Mouse (Mus musculus): ENCODE data around the gene Tdrd3.

Gene Tdrd3

GRCm38 (mm10) chr14:87415808-87416721 is at the start of gene Tdrd3:
Gene Tdrd3 (plus strand): TSS chr14:87416639.
- DNase-seq: peak; percentile 95

DNA sequence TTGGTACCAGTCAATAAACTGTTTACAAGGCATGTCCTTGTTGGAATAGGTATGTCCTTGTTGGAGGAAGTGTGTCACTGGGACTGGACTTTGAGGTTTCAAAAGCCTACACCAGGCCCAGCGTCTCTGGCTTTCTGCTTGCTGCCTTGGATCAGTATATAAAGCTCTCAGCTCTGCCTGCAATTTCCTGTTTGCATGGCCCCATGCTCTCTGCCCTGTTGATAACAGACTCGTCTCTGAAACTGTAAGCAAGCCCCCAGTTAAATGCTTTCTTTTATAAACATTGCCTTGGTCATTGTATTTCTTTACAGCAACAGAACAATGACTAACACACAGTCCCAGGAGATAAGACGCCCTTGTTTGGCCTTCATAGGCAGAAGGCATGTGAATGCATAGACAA is 49.3 kb upstream of the Tdrd3 start:
- no peak for DNase-seq

GRCm38 (mm10) chr14:87383041-87383440 is 33.4 kb upstream of the Tdrd3 start:
- DNase-seq: no peak

- no peak for DNase-seq
Measured at GRCm38 (mm10) chr14:87384288-87385268, 31.9 kb upstream of the Tdrd3 start.

GRCm38 (mm10) chr14:87393096-87393495 is 23.3 kb upstream of the Tdrd3 start:
- no peak for DNase-seq

GRCm38 (mm10) chr14:87396643-87397042 is 19.8 kb upstream of the Tdrd3 start:
- peak; percentile 40 for DNase-seq

- no peak for DNase-seq
Measured at GRCm38 (mm10) chr14:87415486-87415807, 992 bp upstream of the Tdrd3 start.

DNA sequence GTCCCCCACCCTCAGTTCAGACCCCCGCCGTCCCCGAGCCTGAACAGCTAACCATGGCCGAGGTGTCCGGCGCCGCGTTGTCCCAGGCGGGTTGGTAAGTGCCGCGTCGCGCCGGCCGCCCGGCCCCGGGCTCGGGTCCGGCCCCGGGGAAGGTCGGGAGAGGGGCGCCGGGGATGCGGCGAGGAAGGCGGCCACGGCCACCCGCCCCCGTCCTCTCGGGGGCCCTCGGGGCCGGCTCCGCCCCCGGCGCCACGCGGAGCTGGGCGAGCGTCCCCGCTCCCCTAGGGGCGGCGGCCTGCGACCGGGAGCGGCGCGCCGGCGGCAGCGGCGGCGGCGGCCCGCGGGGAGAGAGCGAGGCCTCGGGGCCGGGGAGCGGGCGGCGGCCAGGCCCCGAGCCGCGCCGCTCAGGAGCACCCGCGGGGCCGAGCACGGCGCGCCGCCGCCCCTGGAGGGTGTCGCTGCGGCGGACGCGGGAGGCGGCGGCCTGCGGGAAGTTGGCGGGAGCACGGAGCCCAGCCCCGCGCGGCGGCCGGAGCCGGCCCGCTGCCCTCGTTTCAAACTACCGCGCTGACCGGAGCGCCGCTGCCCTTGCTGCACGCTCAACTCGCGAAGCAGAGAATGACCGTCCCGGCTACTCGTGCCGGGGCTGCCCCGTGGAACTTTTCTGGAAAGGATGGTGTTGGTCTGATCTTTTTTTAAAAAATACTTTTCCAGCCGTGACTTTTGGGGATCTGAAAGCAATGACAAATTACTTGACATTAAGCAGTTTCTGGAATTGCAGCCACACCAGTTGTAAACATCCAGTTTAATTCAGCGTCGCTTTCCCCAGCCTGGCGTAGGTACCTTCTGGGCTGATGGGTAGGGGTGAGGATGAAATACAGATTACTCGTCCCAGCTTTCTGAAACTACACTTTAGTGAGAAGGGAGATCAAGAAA is 584 bp downstream of the Tdrd3 start:
- no peak for DNase-seq

GRCm38 (mm10) chr14:87417691-87418070 is 1.2 kb downstream of the Tdrd3 start:
- DNase-seq: no peak

DNA sequence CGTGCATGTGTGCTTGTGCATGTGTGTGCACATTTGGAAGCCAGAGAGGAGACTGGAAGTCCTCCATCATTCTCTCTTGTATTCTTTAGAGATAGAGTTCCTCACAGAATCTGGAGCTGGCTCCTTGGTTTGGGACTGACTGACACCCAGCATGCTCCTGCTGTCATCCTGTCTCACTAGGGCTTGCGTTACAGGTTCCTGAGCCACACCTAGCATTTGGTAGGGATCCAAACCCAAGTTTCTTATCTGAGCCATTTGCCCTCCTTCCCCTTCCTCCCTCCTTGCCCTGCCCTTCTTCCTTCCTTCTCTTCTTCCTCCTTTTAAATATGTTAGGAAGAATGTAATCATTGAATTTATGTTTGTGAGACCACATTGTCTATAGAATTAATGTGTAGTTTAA is 3.3 kb downstream of the Tdrd3 start:
- DNase-seq: no peak

DNA sequence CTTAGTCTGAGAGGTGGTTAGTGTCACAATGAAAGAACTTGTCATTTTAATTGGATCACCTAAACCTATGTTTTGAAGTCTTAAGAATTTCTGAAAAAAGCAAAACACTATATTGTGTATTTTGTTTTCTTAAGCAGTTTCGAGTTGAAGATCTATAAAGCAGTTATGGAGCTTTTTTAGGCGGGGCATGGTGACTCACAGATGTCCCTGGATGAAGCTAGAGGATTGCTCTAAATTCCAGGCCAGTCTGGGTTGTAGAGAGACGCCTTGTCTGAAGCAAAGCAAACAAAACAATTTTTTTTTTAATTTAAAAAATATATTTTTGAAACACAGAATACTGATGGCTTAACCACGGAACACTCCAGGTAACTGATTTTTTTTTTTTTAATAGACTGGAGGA is 4.1 kb downstream of the Tdrd3 start:
- DNase-seq: no peak

GRCm38 (mm10) chr14:87422432-87422831 is 6.0 kb downstream of the Tdrd3 start:
- DNase-seq: no peak

- no peak for DNase-seq
Measured at GRCm38 (mm10) chr14:87426297-87426922, 10.0 kb downstream of the Tdrd3 start.

DNA sequence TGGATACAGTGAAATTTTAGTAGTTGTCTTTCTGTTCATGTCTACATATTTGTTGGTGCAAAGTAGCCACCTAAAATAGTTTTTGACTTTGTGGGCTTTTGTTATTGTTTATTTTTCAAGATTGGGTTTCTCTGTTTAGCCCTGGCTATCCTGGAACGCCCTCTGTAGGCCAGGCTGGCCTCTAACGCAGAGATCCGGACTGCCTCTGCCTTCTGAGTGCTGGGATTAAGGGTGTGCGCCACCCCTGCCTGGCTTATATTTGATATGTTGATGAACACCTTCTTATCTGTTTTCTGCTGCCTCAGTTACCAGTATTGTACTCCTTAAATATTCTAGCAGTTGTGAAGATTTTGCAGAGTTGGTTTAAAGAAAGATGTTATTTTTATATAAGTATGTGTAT is 10.6 kb downstream of the Tdrd3 start:
- no peak for DNase-seq

- DNase-seq: no peak
Measured at GRCm38 (mm10) chr14:87427659-87428289, 11.3 kb downstream of the Tdrd3 start.

GRCm38 (mm10) chr14:87433390-87433915 is 17.0 kb downstream of the Tdrd3 start:
- DNase-seq: no peak

DNA sequence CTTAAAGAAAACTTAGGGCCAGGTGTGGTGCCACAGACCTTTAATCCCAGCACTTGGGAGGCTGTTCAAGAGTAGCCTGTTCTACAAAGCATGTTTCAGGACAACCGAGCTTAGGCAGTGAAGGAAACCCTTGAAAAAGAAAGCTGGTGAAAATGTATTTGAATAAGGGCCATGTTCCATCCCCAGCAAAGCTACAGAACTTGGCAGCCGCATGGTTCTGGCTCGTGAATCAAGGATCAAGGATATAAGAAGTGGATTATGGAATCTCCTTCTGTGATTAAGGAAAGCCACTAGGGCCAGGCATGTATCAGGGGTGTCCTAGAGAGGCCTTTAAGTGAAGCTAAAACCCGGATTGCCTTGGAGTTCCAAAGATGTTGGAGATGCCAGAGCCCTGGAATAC is 18.9 kb downstream of the Tdrd3 start:
- DNase-seq: no peak

DNA sequence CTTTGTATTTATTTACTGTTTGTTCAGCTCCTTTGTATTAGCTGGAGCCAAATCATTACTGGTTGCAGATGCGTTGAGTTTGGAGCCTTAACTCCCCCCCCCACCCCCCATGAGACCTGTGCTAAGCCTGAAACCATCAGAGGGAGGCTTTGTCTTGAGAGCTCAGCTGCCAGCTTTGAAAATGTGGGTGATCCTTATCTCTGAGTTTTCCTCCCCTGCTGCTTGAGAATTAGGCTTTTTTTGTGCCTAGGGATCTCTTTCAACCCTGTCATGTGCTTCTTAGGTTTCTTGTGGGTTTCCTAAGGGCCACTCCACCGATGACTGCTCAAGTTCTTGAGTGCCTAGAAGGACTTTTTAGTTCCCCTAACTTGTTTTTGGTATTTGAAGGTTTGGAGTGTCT is 23.3 kb downstream of the Tdrd3 start:
- DNase-seq: peak; percentile 40

DNA sequence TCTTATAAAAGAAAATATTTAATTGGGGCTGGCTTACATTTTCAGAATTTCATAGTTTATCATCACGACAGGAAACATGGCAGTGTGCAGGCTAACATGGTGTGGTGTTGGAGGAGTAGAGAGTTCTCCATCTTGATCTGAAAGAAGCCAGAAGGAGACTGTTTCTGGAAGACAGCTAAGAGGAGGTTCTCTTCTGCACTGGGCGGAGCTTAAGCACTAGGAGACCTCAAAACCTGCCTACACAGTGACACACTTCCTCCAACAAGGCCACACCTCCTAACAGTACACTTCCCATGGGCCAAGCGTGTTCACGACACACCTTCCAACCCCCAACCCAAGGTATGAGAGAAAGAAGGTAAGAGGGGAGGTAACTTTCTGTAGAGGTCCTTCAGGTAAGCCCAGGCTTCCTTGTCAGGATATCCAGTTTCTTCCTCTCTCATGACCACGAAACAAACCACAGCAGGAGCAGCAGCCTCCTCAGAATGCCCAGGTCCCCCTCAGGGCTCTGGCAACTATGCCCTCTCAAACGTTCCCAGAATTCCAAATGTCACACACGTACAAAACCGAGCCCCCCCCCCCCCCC is 30.0 kb downstream of the Tdrd3 start:
- no peak for DNase-seq

DNA sequence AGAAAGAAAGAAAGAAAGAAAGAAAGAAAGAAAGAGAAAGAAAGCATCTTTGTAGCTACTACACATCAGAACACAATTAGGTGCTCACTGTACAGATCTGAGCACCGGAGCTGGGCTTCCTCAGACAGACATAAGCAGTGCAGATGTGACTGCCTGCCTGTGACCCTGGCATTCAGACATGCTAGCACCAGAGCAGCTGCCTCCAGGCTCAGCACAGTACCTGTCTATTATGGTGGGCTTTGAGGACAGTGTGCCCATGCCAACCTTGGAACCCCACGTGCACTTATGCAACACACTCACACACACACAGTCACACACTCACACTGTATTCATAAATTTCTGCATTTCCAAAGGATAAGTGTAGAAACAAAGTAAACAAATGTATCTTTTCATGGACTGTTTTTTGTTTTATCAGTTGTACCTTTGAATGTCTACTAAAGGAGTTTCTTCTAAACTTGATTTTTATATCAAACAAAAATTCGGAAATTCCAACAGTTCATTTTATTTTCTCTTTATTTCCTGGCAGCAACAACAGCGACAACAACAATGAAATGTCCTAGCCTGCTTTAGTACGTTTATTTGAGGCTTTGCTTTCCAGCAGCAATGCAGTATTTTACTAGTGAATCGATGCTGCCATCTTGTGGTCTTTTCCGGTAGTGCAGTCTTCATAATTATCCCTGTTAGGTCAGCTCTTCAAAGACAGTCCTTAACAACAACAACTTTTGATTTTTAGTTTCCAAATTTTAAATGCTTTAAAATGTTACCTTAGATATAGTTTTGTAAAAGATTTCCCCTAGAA is 35.4 kb downstream of the Tdrd3 start:
- peak; percentile 81 for DNase-seq
